Mouse (Mus musculus): ENCODE data around the gene Tmbim6. TPM values are rescaled to one million over a fixed set of nuclear protein-coding genes. Genes with fewer than 3 reads are reported as not detected.
A peak's percentile ranks its signal among the peaks of the same experiment; 100 is the strongest.

Tmbim6 gene
- polyA plus RNA-seq, 1 experiment from 2014 or later, result 288 TPM

DNA sequence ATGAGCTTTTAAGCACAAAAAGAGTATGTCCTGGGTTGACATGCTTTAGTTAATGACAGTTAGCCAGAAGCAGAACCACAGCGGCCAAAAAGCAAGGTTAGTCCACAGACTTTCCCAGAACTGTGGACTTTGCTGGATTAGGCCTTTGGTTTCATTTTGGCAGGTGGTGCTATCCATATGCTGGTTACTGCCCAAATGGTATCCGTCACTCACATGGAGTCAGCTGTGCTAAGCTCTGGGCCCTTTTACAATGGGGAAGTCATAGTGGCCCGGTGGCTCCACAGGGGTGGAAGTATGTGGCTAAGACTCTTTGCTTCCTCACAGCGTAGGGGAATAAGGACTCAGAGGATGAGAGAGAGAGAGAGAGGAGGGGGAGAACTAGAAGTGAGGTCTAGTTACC lies 4.7 kb upstream of the Tmbim6 start:
- Histone ChIP-seq H3K4me1 (peaks cover 10% of the 10 kb centered on the region), H3K27me3 (ENCODE audit: low read depth, poor library complexity, severe bottlenecking) (no peaks in the 10 kb centered on the region), H3K27ac (replicated peaks) (no peak overlapping the region), H3K36me3 (no peaks in the 10 kb centered on the region), H3K4me3 (no peak overlapping the region), H3K9me3 (replicated peaks) (no peaks in the 10 kb centered on the region)
- no peak for DNase-seq (ENCODE audit: low spot score)
- WGBS, result 79% methylated on average over 4 of the region's 4 CpGs

DNA sequence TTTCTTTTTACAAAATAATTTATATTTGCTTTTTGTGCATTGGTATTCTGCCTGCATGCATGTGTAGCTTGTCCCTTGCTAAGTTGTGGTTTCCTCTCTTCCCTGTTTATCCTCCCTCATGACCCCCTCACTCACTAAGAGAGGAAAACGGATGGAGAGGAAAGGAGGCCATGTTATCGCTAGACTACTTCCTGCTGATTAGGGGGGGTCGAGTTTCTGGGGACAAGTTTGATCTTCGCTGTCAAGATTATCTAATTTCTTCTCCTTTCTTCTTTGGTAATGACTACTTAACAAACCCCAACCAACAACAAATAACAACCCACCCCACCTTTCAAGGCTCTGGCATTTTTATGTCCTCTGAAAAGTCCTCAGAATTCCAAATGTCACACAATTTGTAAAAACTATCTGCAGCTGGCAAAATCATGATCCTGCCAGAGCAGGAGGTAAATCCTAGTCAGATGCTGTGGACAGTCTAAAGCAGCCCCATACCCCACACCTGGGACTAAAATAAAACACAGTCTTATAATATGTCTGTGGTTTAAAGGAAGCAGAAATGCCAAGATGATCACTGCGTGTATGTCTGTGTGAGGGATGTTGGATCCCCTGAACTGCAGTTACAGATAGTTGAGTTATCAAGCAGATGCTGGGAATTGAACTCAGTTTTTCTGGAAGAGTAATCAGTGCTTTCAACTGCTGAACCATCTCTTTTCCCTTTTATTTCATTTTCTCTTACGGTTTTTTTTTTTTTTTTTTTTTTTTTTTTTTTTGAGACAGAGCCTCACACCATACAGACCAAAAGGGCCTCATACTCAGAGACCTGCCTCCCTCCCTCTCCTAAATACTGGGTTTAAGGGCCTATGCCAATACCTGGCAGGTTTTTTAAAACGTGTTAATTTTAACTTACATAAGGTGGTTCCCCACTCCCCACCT lies 1.9 kb upstream of the Tmbim6 start:
- Histone ChIP-seq H3K27me3 (ENCODE audit: low read depth, poor library complexity, severe bottlenecking) (no peaks in the 10 kb centered on the region), H3K27ac (replicated peaks) (no peak overlapping the region), H3K9me3 (replicated peaks) (no peaks in the 10 kb centered on the region), H3K4me1 (peaks cover 35% of the 10 kb centered on the region), H3K36me3 (no peaks in the 10 kb centered on the region), H3K4me3 (no peak overlapping the region)
- WGBS, result 69% methylated on average over 7 of the region's 7 CpGs
- no peak for DNase-seq (ENCODE audit: low spot score)

DNA sequence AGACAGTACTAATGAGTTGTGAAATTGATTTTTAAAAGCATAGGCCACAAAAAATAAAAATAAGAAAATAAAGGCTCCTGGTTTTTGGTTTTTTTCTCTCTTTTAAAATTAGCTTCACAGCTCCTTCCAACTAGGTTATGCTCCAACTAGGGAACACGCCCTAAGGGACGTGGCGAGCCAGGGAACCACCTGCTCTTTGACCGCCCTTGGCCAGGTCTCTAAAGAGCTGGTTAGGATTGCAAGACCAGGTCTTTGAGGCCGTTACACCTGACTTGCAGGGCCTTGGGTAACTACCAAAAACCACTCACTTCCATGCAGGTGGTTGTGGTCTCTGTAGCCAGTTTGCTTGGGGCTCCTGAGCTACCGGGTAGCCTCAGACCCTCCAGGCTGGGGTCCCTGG lies 707 bp upstream of the Tmbim6 start:
- Histone ChIP-seq H3K4me3 (peak overlapping the region; percentile 91), H3K27me3 (ENCODE audit: low read depth, poor library complexity, severe bottlenecking) (no peaks in the 10 kb centered on the region), H3K4me1 (peaks cover 47% of the 10 kb centered on the region), H3K9me3 (replicated peaks) (no peaks in the 10 kb centered on the region), H3K36me3 (no peaks in the 10 kb centered on the region), H3K27ac (replicated peaks) (peak overlapping the region; percentile 95)
- 84% methylated on average over 6 of the region's 6 CpGs for WGBS
- DNase-seq (ENCODE audit: low spot score), result no peak

DNA sequence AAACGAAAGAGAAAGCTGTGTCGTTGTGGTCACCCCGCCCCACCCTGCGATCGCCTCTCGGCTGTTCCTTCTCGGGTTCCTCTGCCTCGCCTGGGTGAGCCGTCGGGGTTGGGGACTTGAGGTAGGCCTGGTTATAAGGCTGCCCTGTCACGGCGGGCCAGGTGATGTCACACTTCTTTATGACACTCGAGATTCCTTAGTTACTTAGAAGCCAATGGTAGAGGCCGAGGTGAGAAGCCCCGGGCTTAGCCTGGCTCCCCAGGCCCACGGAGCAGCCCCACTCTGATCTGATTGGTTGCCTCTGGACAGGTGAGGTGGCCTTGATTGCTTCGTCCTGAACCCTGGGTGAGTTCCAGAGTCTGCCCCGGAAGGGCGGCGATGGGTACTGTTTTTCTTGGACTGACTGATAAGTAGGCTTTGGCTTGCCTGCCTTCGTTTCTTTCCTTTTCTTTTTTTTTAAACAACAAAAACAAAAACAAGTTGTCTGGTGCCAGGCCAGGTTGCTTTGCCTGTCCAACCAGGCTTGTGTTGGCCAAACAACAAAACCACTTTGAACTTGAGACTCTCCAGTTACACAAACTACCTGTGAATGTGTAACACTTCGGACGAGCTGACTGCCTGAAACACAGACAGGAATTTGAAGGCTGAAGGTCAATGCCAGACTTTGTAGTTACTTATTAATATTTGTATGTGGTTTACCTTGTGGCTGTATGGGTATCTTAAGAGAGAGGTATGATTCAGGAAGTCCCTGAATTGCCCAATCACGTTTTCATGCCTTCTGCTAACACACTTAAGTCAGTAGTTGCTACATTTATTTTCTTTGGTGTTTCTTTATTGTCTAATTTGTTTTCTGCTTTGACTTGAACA lies 937 bp downstream of the Tmbim6 start:
- 16% methylated on average over 24 of the region's 24 CpGs for WGBS
- Histone ChIP-seq H3K4me1 (peaks cover 49% of the 10 kb centered on the region), H3K9me3 (replicated peaks) (no peaks in the 10 kb centered on the region), H3K27me3 (ENCODE audit: low read depth, poor library complexity, severe bottlenecking) (no peaks in the 10 kb centered on the region), H3K36me3 (no peaks in the 10 kb centered on the region), H3K4me3 (peak overlapping the region; percentile 91), H3K27ac (replicated peaks) (peak overlapping the region; percentile 95)
- no peak for DNase-seq (ENCODE audit: low spot score)

DNA sequence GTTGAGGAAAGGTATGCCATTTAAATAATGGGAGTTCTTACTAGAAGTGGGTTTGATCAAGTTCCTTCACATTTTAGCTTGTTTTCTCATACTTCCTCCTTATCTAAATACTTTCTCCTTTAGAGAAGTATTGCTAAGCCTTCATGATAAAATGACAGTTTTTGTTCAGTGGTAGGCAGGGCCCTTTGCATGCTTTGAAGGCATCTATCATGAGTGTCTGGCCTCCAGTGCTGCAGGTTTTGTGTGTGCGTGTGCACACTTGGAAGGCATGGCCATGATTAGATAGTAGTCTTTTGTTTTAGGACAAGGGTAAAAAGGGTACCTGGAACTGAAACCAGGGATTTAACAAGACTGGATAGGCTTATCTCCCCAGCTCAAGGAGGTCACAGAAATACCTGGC lies 3.8 kb downstream of the Tmbim6 start:
- Histone ChIP-seq H3K4me3 (no peak overlapping the region), H3K4me1 (peaks cover 49% of the 10 kb centered on the region), H3K36me3 (peaks cover 15% of the 10 kb centered on the region), H3K27me3 (ENCODE audit: low read depth, poor library complexity, severe bottlenecking) (no peaks in the 10 kb centered on the region), H3K27ac (replicated peaks) (no peak overlapping the region), H3K9me3 (replicated peaks) (no peaks in the 10 kb centered on the region)
- no peak for DNase-seq (ENCODE audit: low spot score)
- 91% methylated on average over 1 of the region's 1 CpGs for WGBS

DNA sequence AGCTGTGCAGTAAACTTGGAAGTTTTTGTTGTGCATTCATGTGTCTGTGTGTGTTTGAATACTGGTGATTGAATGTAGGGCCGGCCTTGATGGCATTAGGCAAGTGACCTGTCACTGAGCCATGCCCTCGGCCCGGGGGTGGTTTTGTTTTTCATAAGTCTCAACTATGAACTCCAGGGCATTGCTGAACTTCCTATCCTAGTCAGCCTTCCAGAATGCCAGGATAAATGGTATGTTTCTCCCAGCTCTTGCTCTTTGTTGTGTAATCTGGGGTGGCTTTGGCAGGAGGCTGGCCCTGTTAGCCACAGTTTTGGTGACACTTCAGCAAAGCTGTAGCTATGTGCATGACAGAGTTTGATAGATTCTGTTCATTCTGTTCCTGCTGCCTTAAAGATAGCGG lies 4.2 kb downstream of the Tmbim6 start:
- WGBS, result 85% methylated on average over 4 of the region's 4 CpGs
- Histone ChIP-seq H3K4me3 (no peak overlapping the region), H3K36me3 (peaks cover 19% of the 10 kb centered on the region), H3K4me1 (peaks cover 46% of the 10 kb centered on the region), H3K27me3 (ENCODE audit: low read depth, poor library complexity, severe bottlenecking) (no peaks in the 10 kb centered on the region), H3K27ac (replicated peaks) (no peak overlapping the region), H3K9me3 (replicated peaks) (no peaks in the 10 kb centered on the region)
- no peak for DNase-seq (ENCODE audit: low spot score)

DNA sequence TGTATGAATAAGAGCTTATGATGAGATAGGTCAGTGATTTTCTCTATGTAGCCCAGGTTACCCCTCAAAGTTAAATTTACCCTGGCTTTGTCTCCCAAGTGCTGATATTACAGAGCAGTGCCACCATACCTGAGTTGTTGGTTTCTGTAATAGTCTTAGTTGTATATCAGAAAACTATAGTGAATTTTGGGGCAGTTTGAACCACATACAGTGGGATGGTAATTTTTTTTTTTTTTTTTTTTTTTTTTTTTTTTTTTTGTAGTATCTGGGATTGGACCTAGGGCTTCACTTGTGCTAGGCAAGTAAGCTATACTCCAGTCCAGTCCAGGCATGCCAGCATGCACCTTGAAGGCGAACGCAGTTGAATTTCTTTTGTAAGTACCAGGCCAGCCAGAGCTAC lies 4.9 kb downstream of the Tmbim6 start:
- WGBS, result 91% methylated on average over 2 of the region's 2 CpGs
- no peak overlapping the region for H3K27ac ChIP-seq (replicated peaks)
- peaks cover 26% of the 10 kb centered on the region for H3K36me3 ChIP-seq
- H3K27me3 ChIP-seq (ENCODE audit: low read depth, poor library complexity, severe bottlenecking), result no peaks in the 10 kb centered on the region
- DNase-seq (ENCODE audit: low spot score), result no peak
- peaks cover 39% of the 10 kb centered on the region for H3K4me1 ChIP-seq
- H3K4me3 ChIP-seq, result no peak overlapping the region
- no peaks in the 10 kb centered on the region for H3K9me3 ChIP-seq (replicated peaks)

DNA sequence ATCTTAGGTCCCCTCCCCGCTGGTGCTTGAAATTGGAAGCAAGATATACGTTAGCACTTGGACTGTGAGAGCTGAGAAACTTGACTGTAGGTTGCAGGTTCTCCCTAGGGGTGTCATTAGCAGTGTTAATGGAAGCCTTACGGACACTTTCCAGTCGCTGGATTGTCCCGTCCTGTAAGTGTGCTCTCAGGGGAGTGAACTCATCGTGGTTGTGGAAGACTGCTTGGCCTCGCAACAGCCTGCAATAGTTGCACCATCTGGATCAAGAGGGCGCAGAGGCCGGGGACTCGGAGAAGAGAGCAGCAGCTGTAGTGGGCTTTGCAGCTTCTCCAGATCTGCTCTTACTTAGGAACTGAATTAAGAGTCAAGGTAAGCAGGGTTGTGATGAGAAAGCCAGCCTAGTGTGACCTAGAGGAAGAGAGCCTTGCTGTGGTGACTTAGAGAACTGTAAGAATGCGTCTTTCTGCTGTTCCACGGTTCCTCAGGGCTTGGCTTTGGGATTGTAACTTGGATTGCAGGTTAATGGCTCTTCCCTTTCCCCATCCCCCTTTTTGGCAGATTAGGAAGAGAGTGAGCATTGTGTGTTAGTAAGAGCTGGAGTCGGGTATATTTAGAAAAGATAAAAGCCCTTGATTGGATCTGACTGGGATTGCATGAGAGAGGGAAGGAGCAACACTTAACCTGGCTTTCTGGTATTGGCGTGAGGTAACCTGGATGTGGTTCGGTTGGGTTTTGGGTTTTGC lies 7.0 kb downstream of the Tmbim6 start:
- Histone ChIP-seq H3K27ac (replicated peaks) (no peak overlapping the region), H3K4me3 (no peak overlapping the region), H3K36me3 (peaks cover 47% of the 10 kb centered on the region), H3K4me1 (peaks cover 25% of the 10 kb centered on the region), H3K9me3 (replicated peaks) (no peaks in the 10 kb centered on the region), H3K27me3 (ENCODE audit: low read depth, poor library complexity, severe bottlenecking) (no peaks in the 10 kb centered on the region)
- 87% methylated on average over 15 of the region's 15 CpGs for WGBS
- DNase-seq (ENCODE audit: low spot score), result no peak

DNA sequence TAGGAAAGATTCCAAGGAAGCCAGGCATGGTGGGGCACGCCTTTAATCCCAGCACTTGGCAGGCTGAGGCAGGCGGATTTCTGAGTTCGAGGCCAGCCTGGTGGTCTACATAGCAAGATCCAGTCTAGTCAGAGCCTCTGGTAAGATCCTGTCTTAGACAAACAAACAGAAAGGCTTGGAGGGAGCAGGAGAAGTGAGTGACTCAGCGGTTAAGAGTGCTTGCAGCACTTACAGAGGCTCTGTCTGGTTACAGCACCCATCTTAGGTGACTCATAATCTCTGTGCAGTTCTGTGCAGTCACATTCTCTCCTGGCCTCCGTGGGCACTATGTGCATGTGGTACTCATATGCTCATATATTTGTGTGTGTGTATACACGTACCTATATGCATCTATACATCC lies 7.9 kb downstream of the Tmbim6 start:
- H3K36me3 ChIP-seq, result peaks cover 56% of the 10 kb centered on the region
- H3K27ac ChIP-seq (replicated peaks), result no peak overlapping the region
- DNase-seq (ENCODE audit: low spot score), result no peak
- WGBS, result 96% methylated on average over 6 of the region's 6 CpGs
- H3K27me3 ChIP-seq (ENCODE audit: low read depth, poor library complexity, severe bottlenecking), result no peaks in the 10 kb centered on the region
- H3K4me3 ChIP-seq, result no peak overlapping the region
- no peaks in the 10 kb centered on the region for H3K9me3 ChIP-seq (replicated peaks)
- peaks cover 16% of the 10 kb centered on the region for H3K4me1 ChIP-seq

DNA sequence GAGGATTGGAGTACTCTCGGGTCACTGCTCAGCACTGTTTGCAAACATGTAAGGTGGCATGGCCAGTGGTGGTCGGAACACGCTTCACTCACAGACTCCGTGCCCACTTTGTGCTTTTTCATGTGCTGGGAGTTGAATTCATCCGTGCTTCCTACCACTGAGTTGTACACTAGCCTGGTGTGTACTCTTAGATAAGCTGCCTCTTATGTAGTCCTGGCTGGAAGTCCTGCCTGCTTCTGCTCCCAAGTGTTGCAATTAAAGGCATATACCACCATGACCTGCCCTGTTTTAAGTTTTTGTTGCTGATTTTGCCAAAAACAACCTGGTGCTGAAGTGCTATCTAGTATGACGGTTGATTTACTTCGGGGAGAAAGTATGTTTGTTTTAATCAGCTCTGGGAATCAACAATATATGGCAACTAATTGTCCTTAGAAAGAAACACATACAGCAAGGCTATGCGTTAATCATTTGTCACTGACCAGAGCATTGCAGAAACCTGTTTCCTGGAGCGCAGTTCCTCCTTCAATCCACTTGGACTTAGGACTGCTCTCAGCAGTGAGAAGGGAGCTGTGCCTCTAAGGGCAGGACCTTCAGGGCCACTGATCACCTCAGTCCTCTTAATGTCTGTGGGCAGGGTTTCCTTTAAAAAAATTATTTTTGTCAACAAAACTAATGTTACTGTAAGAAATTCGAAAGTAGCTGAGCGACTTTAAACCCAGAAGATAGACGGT lies 10.6 kb downstream of the Tmbim6 start:
- Histone ChIP-seq H3K36me3 (peaks cover 83% of the 10 kb centered on the region), H3K9me3 (replicated peaks) (no peaks in the 10 kb centered on the region), H3K4me1 (no peaks in the 10 kb centered on the region), H3K27me3 (ENCODE audit: low read depth, poor library complexity, severe bottlenecking) (no peaks in the 10 kb centered on the region), H3K27ac (replicated peaks) (no peak overlapping the region), H3K4me3 (no peak overlapping the region)
- no peak for DNase-seq (ENCODE audit: low spot score)
- 94% methylated on average over 12 of the region's 12 CpGs for WGBS

DNA sequence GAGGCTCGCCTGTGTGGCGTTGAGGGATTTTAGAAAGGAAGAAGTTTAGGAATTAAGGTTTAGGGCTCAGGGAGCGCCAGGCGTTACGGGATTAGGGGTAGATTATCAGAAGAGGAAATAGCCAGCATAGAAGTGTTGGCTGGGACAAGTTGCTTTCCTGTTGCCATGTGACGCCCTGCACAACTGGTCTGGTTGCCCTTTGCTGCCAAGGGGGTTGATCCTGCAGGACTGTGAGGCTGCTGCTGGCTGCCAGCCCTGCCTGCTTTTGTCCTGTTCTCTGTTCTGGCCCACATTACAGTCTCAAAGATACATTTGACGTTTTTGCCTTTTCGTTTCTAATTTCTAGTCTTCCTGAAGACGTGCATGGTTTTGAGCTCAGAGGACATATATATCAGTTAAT lies 12.5 kb downstream of the Tmbim6 start:
- Histone ChIP-seq H3K9me3 (replicated peaks) (no peaks in the 10 kb centered on the region), H3K4me1 (no peaks in the 10 kb centered on the region), H3K27me3 (ENCODE audit: low read depth, poor library complexity, severe bottlenecking) (no peaks in the 10 kb centered on the region), H3K27ac (replicated peaks) (no peak overlapping the region), H3K36me3 (peaks cover 95% of the 10 kb centered on the region), H3K4me3 (no peak overlapping the region)
- no peak for DNase-seq (ENCODE audit: low spot score)
- 94% methylated on average over 9 of the region's 9 CpGs for WGBS

DNA sequence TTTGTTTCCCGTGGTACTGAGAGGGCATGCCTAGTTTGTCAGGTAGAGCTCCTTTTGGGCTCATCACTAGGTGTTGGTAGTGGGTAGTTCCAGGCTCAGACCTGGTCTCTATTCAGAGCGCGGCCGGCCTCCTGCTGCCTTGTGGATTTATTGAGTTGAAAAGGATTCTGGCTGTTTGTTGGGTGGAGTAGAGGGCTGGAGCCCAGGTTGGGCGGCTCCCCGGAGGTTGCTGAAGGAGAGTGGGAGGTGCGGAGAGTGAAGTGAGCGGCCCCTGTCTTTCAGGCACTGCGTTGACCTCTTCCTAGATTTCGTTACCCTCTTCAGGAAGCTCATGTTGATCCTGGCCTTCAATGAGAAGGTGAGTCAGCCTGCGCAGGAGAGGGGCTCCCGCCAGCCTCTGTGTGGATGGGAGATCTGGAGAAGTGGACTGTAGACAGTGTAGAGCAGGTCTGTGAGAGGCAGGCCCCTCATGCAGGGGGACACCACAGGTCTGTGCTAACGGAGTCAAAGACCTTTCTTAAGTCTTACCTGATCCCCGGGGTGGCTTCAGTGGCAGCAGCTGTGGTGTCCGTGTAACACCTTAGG lies 14.4 kb downstream of the Tmbim6 start:
- DNase-seq (ENCODE audit: low spot score), result no peak
- no peaks in the 10 kb centered on the region for H3K27me3 ChIP-seq (ENCODE audit: low read depth, poor library complexity, severe bottlenecking)
- no peaks in the 10 kb centered on the region for H3K9me3 ChIP-seq (replicated peaks)
- no peak overlapping the region for H3K27ac ChIP-seq (replicated peaks)
- no peak overlapping the region for H3K4me3 ChIP-seq
- peaks cover 90% of the 10 kb centered on the region for H3K36me3 ChIP-seq
- 0 out of 2 replicates have a peak, but pooled peaks cover 3% of the 10 kb centered on the region for H3K4me1 ChIP-seq
- WGBS, result 90% methylated on average over 15 of the region's 15 CpGs

All from midbrain, embryonic 10.5 days (tissue).